Mouse (Mus musculus) MEL (cell line): ENCODE results near the gene Abcg1. TPM values are rescaled to one million over a fixed set of nuclear protein-coding genes. Genes with fewer than 3 reads are reported as not detected.

Experiments used
- DNase-seq: peaks from one replicate; pipeline ENCODE4 v3.0.0; 2011; ENCODE audit warnings: low read depth, low spot score
- H3K27ac ChIP-seq: 2 replicates; pipeline ENCODE4 v1.5.1; 2012; ENCODE audit warnings: low read depth, mild to moderate bottlenecking, control low read depth, low read length, moderate library complexity; ENCODE audit not compliant: control insufficient read depth
- H3K27me3 ChIP-seq, 2 experiments: fragments of 150-350 bp in 1 of 2; sonication (generic) in 1 of 2; 2 replicates each; pipeline ENCODE4 v1.6.1; 2012; ENCODE audit warnings: low read length in 2 of 2, mild to moderate bottlenecking in 2 of 2, improper control_type of control experiment in 1 of 2, moderate library complexity in 1 of 2; ENCODE audit not compliant: insufficient read depth in 2 of 2, control insufficient read depth in 1 of 2
- H3K36me3 ChIP-seq, 2 experiments: 2 replicates each; pipeline ENCODE4 v1.6.1; 2012 to 2014; ENCODE audit warnings: low read length in 2 of 2, improper control_type of control experiment in 1 of 2, inconsistent platforms in 1 of 2, mild to moderate bottlenecking in 1 of 2; ENCODE audit not compliant: insufficient read depth in 2 of 2, control insufficient read depth in 1 of 2
- H3K4me1 ChIP-seq, 2 experiments: fragments of 150-350 bp in 1 of 2; sonication (generic) in 1 of 2; 2 replicates each; pipeline ENCODE4 v1.6.1; 2012; ENCODE audit warnings: low read length in 2 of 2, improper control_type of control experiment in 1 of 2, mild to moderate bottlenecking in 1 of 2; ENCODE audit not compliant: insufficient read depth in 2 of 2, control insufficient read depth in 1 of 2
- H3K4me3 ChIP-seq, 2 experiments: fragments of 150-350 bp in 1 of 2; sonication (generic) in 1 of 2; 2 replicates each; pipeline ENCODE4 v1.5.1; 2012; ENCODE audit warnings: low read depth in 2 of 2, low read length in 2 of 2, mild to moderate bottlenecking in 2 of 2, moderate library complexity in 2 of 2, control low read depth in 1 of 2, improper control_type of control experiment in 1 of 2; ENCODE audit not compliant: control insufficient read depth in 1 of 2, insufficient read depth in 1 of 2
- H3K79me2 ChIP-seq: 2 replicates; pipeline ENCODE4 v1.6.1; 2012; ENCODE audit warnings: mild to moderate bottlenecking, low read length, moderate library complexity; ENCODE audit not compliant: control insufficient read depth, poor library complexity, insufficient read depth
- H3K9ac ChIP-seq: 2 replicates; pipeline ENCODE4 v1.6.1; 2012; ENCODE audit warnings: low read depth, mild to moderate bottlenecking, control low read depth, low read length, moderate library complexity; ENCODE audit not compliant: control insufficient read depth, poor library complexity, severe bottlenecking
- H3K9me3 ChIP-seq: fragments of 150-350 bp; sonication (generic); replicated peaks from 2 replicates; pipeline ENCODE4 v1.6.1; 2012; ENCODE audit warnings: mild to moderate bottlenecking, low read length, improper control_type of control experiment, moderate library complexity; ENCODE audit not compliant: insufficient read depth
- BHLHE40 ChIP-seq: IDR thresholded peaks from 2 replicates; pipeline ENCODE4 v1.6.1; 2012; ENCODE audit warnings: low read depth, mild to moderate bottlenecking, inconsistent platforms, low read length, improper control_type of control experiment, borderline replicate concordance
- CHD1 ChIP-seq: IDR thresholded peaks from 2 replicates; pipeline ENCODE4 v1.6.1; 2012; ENCODE audit warnings: low read depth, mild to moderate bottlenecking, inconsistent platforms, low read length, improper control_type of control experiment
- CHD2 ChIP-seq: IDR thresholded peaks from 2 replicates; pipeline ENCODE4 v1.6.1; 2011; ENCODE audit warnings: low read length, improper control_type of control experiment
- CTCF ChIP-seq, 3 experiments: IDR thresholded peaks in 2 of 3; conservative IDR thresholded peaks in 1 of 3; 2 replicates each; pipeline ENCODE4 v1.5.1; 2011 to 2012; ENCODE audit warnings: low read length in 3 of 3, low read depth in 2 of 3, mild to moderate bottlenecking in 2 of 3, improper control_type of control experiment in 1 of 3, inconsistent platforms in 1 of 3, mixed read lengths in 1 of 3, moderate library complexity in 1 of 3; ENCODE audit not compliant: control insufficient read depth in 1 of 3, insufficient read depth in 1 of 3, poor library complexity in 1 of 3, severe bottlenecking in 1 of 3
- ELF1 ChIP-seq: IDR thresholded peaks from 2 replicates; pipeline ENCODE4 v1.6.1; 2014; ENCODE audit warnings: low read depth, mild to moderate bottlenecking, inconsistent platforms, low read length, improper control_type of control experiment, moderate library complexity
- EP300 ChIP-seq, 2 experiments: IDR thresholded peaks; 2 replicates each; pipeline ENCODE4 v1.6.1; 2011; ENCODE audit warnings: improper control_type of control experiment in 2 of 2, low read length in 2 of 2, low read depth in 1 of 2, mild to moderate bottlenecking in 1 of 2
- GATA1 ChIP-seq: IDR thresholded peaks from 2 replicates; pipeline ENCODE4 v1.6.1; 2011; ENCODE audit warnings: low read depth, low read length, improper control_type of control experiment
- HCFC1 ChIP-seq: IDR thresholded peaks from 2 replicates; pipeline ENCODE4 v1.6.1; 2012; ENCODE audit warnings: low read depth, mild to moderate bottlenecking, inconsistent platforms, low read length, improper control_type of control experiment, moderate library complexity
- JUND ChIP-seq: IDR thresholded peaks from 2 replicates; pipeline ENCODE4 v1.6.1; 2011; ENCODE audit warnings: low read depth, mild to moderate bottlenecking, improper control_type of control experiment, low read length
- MAX ChIP-seq: IDR thresholded peaks from 2 replicates; pipeline ENCODE4 v1.6.1; 2011; ENCODE audit warnings: low read length, improper control_type of control experiment
- MAZ ChIP-seq: IDR thresholded peaks from 2 replicates; pipeline ENCODE4 v1.6.1; 2012; ENCODE audit warnings: low read depth, mild to moderate bottlenecking, inconsistent platforms, low read length, improper control_type of control experiment
- MYB ChIP-seq: IDR thresholded peaks from 2 replicates; pipeline ENCODE4 v1.6.1; 2011; ENCODE audit warnings: mild to moderate bottlenecking, low read depth, low read length, improper control_type of control experiment
- MYC ChIP-seq: IDR thresholded peaks from 2 replicates; pipeline ENCODE4 v1.6.1; 2011; ENCODE audit warnings: low read depth, mild to moderate bottlenecking, low read length, improper control_type of control experiment, moderate library complexity
- NELFE ChIP-seq: IDR thresholded peaks from 2 replicates; pipeline ENCODE4 v1.6.1; 2011; ENCODE audit warnings: low read depth, low read length, improper control_type of control experiment
- POLR2A ChIP-seq, 2 experiments: IDR thresholded peaks; 2 replicates each; pipeline ENCODE4 v1.6.1; 2011 to 2012; ENCODE audit warnings: low read length in 2 of 2, mild to moderate bottlenecking in 2 of 2, control low read depth in 1 of 2, improper control_type of control experiment in 1 of 2, low read depth in 1 of 2, moderate library complexity in 1 of 2; ENCODE audit not compliant: control insufficient read depth in 1 of 2, insufficient read depth in 1 of 2, poor library complexity in 1 of 2
- POLR2AphosphoS5 ChIP-seq: IDR thresholded peaks from 2 replicates; pipeline ENCODE4 v1.6.1; 2012; ENCODE audit warnings: low read depth, borderline replicate concordance, mild to moderate bottlenecking, inconsistent platforms, low read length, moderate library complexity, mixed read lengths
- RAD21 ChIP-seq: IDR thresholded peaks from 2 replicates; pipeline ENCODE4 v1.6.1; 2011; ENCODE audit warnings: mild to moderate bottlenecking, low read depth, low read length, improper control_type of control experiment
- SIN3A ChIP-seq: IDR thresholded peaks from 2 replicates; pipeline ENCODE4 v1.6.1; 2012; ENCODE audit warnings: low read length, improper control_type of control experiment, inconsistent platforms
- SMC3 ChIP-seq: IDR thresholded peaks from 2 replicates; pipeline ENCODE4 v1.6.1; 2011; ENCODE audit warnings: low read depth, low read length, improper control_type of control experiment
- TCF12 ChIP-seq: IDR thresholded peaks from 2 replicates; pipeline ENCODE4 v1.6.1; 2014; ENCODE audit warnings: low read depth, mild to moderate bottlenecking, inconsistent platforms, low read length, improper control_type of control experiment, moderate library complexity
- USF1 ChIP-seq: IDR thresholded peaks from 2 replicates; pipeline ENCODE4 v1.6.1; 2014; ENCODE audit warnings: low read depth, mild to moderate bottlenecking, inconsistent platforms, low read length, improper control_type of control experiment, moderate library complexity
- ZKSCAN1 ChIP-seq: IDR thresholded peaks from 2 replicates; pipeline ENCODE4 v1.6.1; 2012; ENCODE audit warnings: low read depth, mild to moderate bottlenecking, inconsistent platforms, low read length, improper control_type of control experiment, moderate library complexity
- ZMIZ1 ChIP-seq: IDR thresholded peaks from 2 replicates; pipeline ENCODE4 v1.6.1; 2012; ENCODE audit warnings: low read depth, mild to moderate bottlenecking, inconsistent platforms, low read length, improper control_type of control experiment, moderate library complexity
- polyA plus RNA-seq, 2 experiments: library from polyadenylated mRNA; stranded (reverse) in 1 of 2; unstranded in 1 of 2; fragments of >175 nt in 1 of 2; fragments of >200 nt in 1 of 2; gene quantifications; 2 replicates each; pipeline versions ENCODE4 v1.2.1 to v1.2.4; 2012; ENCODE audit warnings: low replicate concordance in 2 of 2, low read depth in 1 of 2; ENCODE audit not compliant: insufficient read length in 2 of 2, insufficient read depth in 1 of 2, missing spikeins in 1 of 2
- total RNA-seq: library from RNA; depleted of rRNA; stranded (reverse); fragments of 300-350 nt; gene quantifications from 2 replicates; pipeline ENCODE4 v1.2.3, GENCODE M21; 2012

The Abcg1 gene
- total and polyA plus RNA-seq, 3 experiments, result 11.6 to 18.0 TPM; not detected in 1

DNA sequence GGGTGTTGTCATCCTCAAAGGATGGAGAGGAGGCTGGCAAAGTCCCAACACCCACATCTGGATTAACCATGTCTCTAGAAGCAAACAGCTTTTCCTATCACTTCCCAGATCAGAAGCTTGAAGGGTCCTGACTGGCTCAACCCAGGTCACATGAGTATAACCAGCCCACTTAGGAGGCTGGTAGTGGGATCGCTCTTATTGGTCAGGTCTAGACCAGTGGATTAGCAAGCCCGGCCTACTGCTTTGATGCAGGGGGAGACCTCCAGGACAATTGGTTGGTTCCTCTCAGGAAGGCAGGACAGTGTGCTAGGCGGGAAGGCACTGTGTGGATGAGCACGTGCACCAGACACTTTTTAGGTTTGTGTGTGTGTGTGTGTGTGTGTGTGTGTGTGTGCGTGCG is 30.5 kb upstream of the Abcg1 start:
- TF ChIP-seq USF1, result peak; percentile 42
- TF ChIP-seq MAX, result no peak
- TF ChIP-seq, all 39 proteins: peak for 1
- peak; percentile 41 for DNase-seq
- no peak overlapping the region for H3K27ac ChIP-seq
- H3K27me3 ChIP-seq, result no peaks in the 10 kb centered on the region
- no peaks in the 10 kb centered on the region for H3K9me3 ChIP-seq
- H3K4me1 ChIP-seq, result peaks cover 0 to 3% of the 10 kb centered on the region in 2 experiments; a peak in 2 of 4 replicates
- H3K9ac ChIP-seq, result no peak overlapping the region
- H3K4me3 ChIP-seq, result no peak overlapping the region
- H3K79me2 ChIP-seq, result no peaks in the 10 kb centered on the region
- H3K36me3 ChIP-seq, result no peaks in the 10 kb centered on the region

DNA sequence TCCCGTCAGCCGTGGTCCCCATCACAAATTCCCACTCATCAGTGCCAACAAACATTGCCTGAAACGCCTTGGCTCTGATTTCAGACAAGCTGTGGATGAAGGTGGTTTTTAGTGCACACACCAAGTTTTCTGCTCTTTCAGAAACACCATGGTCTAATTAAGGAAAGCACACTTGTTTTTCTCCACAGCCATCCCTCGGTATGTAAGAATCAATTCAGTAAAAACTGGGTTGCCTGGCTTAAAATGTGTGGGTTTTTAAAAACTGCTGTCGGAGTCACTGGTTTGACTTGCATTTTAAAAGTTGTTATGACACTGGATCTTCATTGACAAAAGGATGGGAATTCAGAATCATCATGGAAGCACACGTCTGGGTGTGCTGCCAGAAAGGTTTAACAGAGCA is 29.8 kb upstream of the Abcg1 start:
- Histone ChIP-seq H3K27me3 (no peaks in the 10 kb centered on the region), H3K27ac (no peak overlapping the region), H3K36me3 (no peaks in the 10 kb centered on the region), H3K79me2 (no peaks in the 10 kb centered on the region), H3K4me1 (peaks cover 0 to 3% of the 10 kb centered on the region in 2 experiments; a peak in 1 of 4 replicates), H3K4me3 (no peak overlapping the region), H3K9ac (no peak overlapping the region), H3K9me3 (no peaks in the 10 kb centered on the region)
- TF ChIP-seq ZMIZ1, result no peak
- TF ChIP-seq ELF1, result no peak
- no peak for TF ChIP-seq NELFE
- TF ChIP-seq CHD2, result no peak
- TF ChIP-seq HCFC1, result no peak
- no peak for TF ChIP-seq POLR2AphosphoS5
- TF ChIP-seq MAZ, result no peak
- TF ChIP-seq GATA1, result no peak
- no peak for TF ChIP-seq SIN3A
- TF ChIP-seq MYB, result no peak
- no peak for DNase-seq

DNA sequence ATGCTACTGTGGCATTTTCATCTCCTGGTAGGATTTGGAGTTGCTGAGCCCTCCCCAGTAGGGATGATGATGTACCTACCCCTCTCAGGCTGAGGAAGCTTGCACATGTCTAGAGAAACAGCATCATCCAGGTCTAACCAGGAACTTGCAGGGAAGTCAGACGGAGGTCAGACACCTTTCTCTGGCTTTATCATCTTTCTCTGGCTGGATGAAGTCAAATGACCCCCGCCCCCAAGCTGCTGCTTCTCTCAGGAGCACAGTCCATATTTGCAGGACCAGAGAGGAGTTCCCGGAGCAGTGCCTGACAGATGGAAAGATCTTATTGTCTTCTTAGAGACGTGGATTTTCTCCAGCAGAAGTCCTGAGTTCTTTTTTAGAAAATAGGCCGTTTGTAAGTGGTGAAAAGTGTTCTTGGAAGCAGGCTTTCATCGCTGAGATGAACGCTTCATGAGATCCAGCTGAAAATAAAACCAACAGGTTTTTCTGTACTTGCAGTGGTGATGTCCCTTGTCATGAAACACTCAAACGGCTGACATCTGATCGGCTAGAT is 28.6 kb upstream of the Abcg1 start:
- Histone ChIP-seq H3K79me2 (no peaks in the 10 kb centered on the region), H3K27me3 (no peaks in the 10 kb centered on the region), H3K27ac (no peak overlapping the region), H3K36me3 (peaks cover 0 to 8% of the 10 kb centered on the region in 2 experiments; a peak in 2 of 4 replicates), H3K9me3 (no peaks in the 10 kb centered on the region), H3K4me3 (no peak overlapping the region), H3K9ac (no peak overlapping the region), H3K4me1 (peaks cover 6 to 11% of the 10 kb centered on the region in 2 experiments; a peak in 3 of 4 replicates)
- DNase-seq, result no peak
- TF ChIP-seq ELF1 (no peak), MYC (no peak), RAD21 (no peak), SMC3 (no peak), EP300 (IDR thresholded peaks at IDR 0.05; ENCODE audit: low read depth in 1 of 2, low read length in 2 of 2) (no peak), HCFC1 (no peak), NELFE (no peak), ZKSCAN1 (no peak), JUND (no peak), BHLHE40 (no peak), ZMIZ1 (no peak), POLR2A (IDR thresholded peaks at IDR 0.05; ENCODE audit: control insufficient read depth in 1 of 2, insufficient read depth in 1 of 2, low read depth in 1 of 2, low read length in 2 of 2, poor library complexity in 1 of 2) (no peak), TCF12 (no peak), MAX (no peak), CTCF (IDR thresholded peaks at IDR 0.05 in 2 of 3, conservative IDR thresholded peaks at IDR 0.05 in 1 of 3; ENCODE audit: control insufficient read depth in 1 of 3, insufficient read depth in 1 of 3, low read depth in 2 of 3, low read length in 3 of 3, poor library complexity in 1 of 3, severe bottlenecking in 1 of 3) (no peak), CHD1 (no peak)
